Mouse (Mus musculus): ENCODE measurements around the gene Mustn1.

DNA sequence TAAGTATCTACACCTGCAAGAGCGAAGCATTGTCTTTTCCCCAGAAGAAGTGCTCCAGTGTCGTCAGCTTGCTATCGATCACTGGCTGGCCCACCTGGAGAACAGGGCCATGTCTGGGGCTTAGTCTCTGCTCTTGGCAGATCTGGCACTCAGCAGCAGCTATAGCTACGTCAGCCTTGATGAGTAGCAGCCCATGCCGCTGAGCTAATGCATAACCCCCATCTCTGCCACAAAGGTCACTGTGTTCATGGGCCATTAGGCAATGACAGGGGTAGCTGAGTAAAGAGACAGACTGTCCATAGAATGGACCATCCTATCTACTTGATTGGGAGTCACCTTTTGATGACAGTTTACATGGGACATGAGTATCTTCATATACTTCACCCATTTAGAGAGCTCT is 28.5 kb upstream of the Mustn1 start:
- TF ChIP-seq CTCF (IDR thresholded peaks at IDR 0.05; ENCODE audit: low read depth) (no peak), EP300 (optimal IDR thresholded peaks at IDR 0.05) (no peak)
